Mouse (Mus musculus) myocyte (in vitro differentiated cells): ENCODE results near the gene Zfp9. TPM values are rescaled to one million over a fixed set of nuclear protein-coding genes. Genes with fewer than 3 reads are reported as not detected.

Source experiments
- H3K27me3 ChIP-seq: one replicate; pipeline ENCODE4 v1.6.1; 2011; ENCODE audit not compliant: control insufficient read depth, insufficient read depth, insufficient read length
- H3K36me3 ChIP-seq: one replicate; pipeline ENCODE4 v1.6.1; 2011; ENCODE audit not compliant: control insufficient read depth, insufficient read depth
- H3K4me2 ChIP-seq: one replicate; pipeline ENCODE4 v1.6.1; 2011; ENCODE audit warnings: low read depth, control low read depth
- H3K4me3 ChIP-seq: one replicate; pipeline ENCODE4 v1.5.1; 2011; ENCODE audit warnings: mild to moderate bottlenecking, control low read depth, moderate library complexity
- H3K79me2 ChIP-seq: one replicate; pipeline ENCODE4 v1.6.1; 2011; ENCODE audit not compliant: control insufficient read depth, insufficient read depth
- H3ac ChIP-seq: one replicate; pipeline ENCODE4 v1.6.1; 2011; ENCODE audit not compliant: control insufficient read depth, insufficient read length
- CEBPB ChIP-seq: IDR thresholded peaks from 2 replicates; pipeline ENCODE4 v1.6.1; 2011; ENCODE audit warnings: mild to moderate bottlenecking, moderate library complexity; ENCODE audit not compliant: poor library complexity, insufficient read depth, severe bottlenecking
- E2F4 ChIP-seq: IDR thresholded peaks from one replicate; pipeline ENCODE4 v1.6.1; 2011; ENCODE audit warnings: mild to moderate bottlenecking, control low read depth, moderate library complexity; ENCODE audit not compliant: insufficient read depth
- MAX ChIP-seq: IDR thresholded peaks from one replicate; pipeline ENCODE4 v1.6.1; 2011; ENCODE audit warnings: low read depth, mild to moderate bottlenecking, control low read depth
- MYOD1 ChIP-seq, 3 experiments: IDR thresholded peaks; one replicate each; pipeline ENCODE4 v1.6.1; 2011; ENCODE audit warnings: control low read depth in 2 of 3, low read depth in 2 of 3, mild to moderate bottlenecking in 2 of 3, moderate library complexity in 1 of 3; ENCODE audit not compliant: insufficient read length in 2 of 3, control insufficient read depth in 1 of 3
- MYOG ChIP-seq, 3 experiments: IDR thresholded peaks; one replicate each; pipeline ENCODE4 v1.6.1; 2011; ENCODE audit warnings: control low read depth in 2 of 3, low read depth in 2 of 3, mild to moderate bottlenecking in 2 of 3; ENCODE audit not compliant: insufficient read length in 2 of 3, control insufficient read depth in 1 of 3, insufficient read depth in 1 of 3
- POLR2A ChIP-seq: IDR thresholded peaks from one replicate; pipeline ENCODE4 v1.6.1; 2011; ENCODE audit warnings: low read depth, mild to moderate bottlenecking, control low read depth, moderate library complexity; ENCODE audit not compliant: insufficient read length
- POLR2AphosphoS2 ChIP-seq: IDR thresholded peaks from one replicate; pipeline ENCODE4 v1.6.1; 2011; ENCODE audit warnings: low read depth, control low read depth; ENCODE audit not compliant: insufficient read length
- REST ChIP-seq: IDR thresholded peaks from one replicate; pipeline ENCODE4 v1.6.1; 2011; ENCODE audit warnings: mild to moderate bottlenecking, control low read depth, moderate library complexity; ENCODE audit not compliant: insufficient read depth, insufficient read length
- SRF ChIP-seq: IDR thresholded peaks from one replicate; pipeline ENCODE4 v1.6.1; 2011; ENCODE audit warnings: low read depth; ENCODE audit not compliant: control insufficient read depth, insufficient read length
- TCF12 ChIP-seq: IDR thresholded peaks from one replicate; pipeline ENCODE4 v1.6.1; 2011; ENCODE audit warnings: mild to moderate bottlenecking, control low read depth; ENCODE audit not compliant: poor library complexity, insufficient read depth, severe bottlenecking
- TCF3 ChIP-seq: IDR thresholded peaks from one replicate; pipeline ENCODE4 v1.6.1; 2011; ENCODE audit warnings: low read depth, control low read depth; ENCODE audit not compliant: insufficient read length
- USF1 ChIP-seq: IDR thresholded peaks from one replicate; pipeline ENCODE4 v1.6.1; 2011; ENCODE audit warnings: low read depth, mild to moderate bottlenecking, control low read depth, moderate library complexity
- polyA plus RNA-seq: library from polyadenylated mRNA; unstranded; fragments of >200 nt; fragmentation: generic; extraction: Trizol; gene quantifications from one replicate; pipeline ENCODE4 v1.2.1, GENCODE M21; 2012; ENCODE audit warnings: missing spikeins

Zfp9 gene
- polyA plus RNA-seq, 1 experiment = 2.8 TPM

- Histone ChIP-seq H3K79me2 (peaks cover 44% of the 10 kb centered on the region), H3K4me3 (peak overlapping the region; percentile 80)
- TF ChIP-seq CEBPB (no peak), TCF12 (no peak), MYOG (IDR thresholded peaks at IDR 0.05; ENCODE audit: control insufficient read depth in 1 of 3, insufficient read depth in 1 of 3, insufficient read length in 2 of 3, low read depth in 2 of 3) (no peak)
Measured at GRCm38 (mm10) chr6:118477875-118478785, 990 bp downstream of the Zfp9 start.

DNA sequence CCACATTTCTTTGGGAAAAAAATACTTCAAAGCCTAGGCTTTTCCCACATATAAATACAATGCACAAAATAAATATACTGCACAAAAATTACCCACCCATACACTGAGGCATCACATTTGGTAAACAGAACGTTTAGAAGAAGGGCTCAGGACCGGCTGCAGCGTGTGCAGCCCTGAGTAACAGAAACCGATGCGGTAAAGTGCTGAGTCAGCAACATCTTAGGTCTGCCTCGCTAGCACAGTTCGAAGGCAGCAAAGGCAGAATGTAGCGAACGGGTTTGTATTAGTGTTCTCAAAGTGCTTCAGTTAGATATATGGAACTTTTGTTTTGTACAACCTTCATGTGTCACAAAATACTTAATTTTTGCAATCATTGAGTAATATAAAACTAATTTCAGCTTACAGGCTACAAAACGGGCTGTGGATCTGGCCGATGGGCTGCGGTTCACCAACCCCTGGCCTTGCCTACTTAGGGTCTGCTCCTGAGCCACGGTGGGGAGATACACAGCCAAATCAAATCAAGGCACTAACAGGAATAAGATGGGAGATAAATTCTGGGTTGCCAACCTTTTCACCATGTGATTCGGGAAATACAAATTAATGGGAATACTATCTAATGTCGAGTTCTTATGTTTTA lies 16.9 kb downstream of the Zfp9 start:
- no peak for TF ChIP-seq POLR2A
- TF ChIP-seq TCF12 = no peak
- TF ChIP-seq SRF = no peak
- TF ChIP-seq MYOD1 (IDR thresholded peaks at IDR 0.05; ENCODE audit: control insufficient read depth in 1 of 3, insufficient read length in 2 of 3, low read depth in 2 of 3) = no peak
- no peak for TF ChIP-seq MAX
- no peak for TF ChIP-seq CEBPB
- TF ChIP-seq REST = no peak
- TF ChIP-seq USF1 = no peak
- no peak for TF ChIP-seq E2F4
- no peak for TF ChIP-seq TCF3
- no peak for TF ChIP-seq POLR2AphosphoS2
- no peak for TF ChIP-seq MYOG (IDR thresholded peaks at IDR 0.05; ENCODE audit: control insufficient read depth in 1 of 3, insufficient read depth in 1 of 3, insufficient read length in 2 of 3, low read depth in 2 of 3)
- Histone ChIP-seq H3ac (no peak overlapping the region), H3K27me3 (no peaks in the 10 kb centered on the region), H3K36me3 (peaks cover 5% of the 10 kb centered on the region), H3K79me2 (no peaks in the 10 kb centered on the region), H3K4me3 (no peak overlapping the region), H3K4me2 (no peak overlapping the region)

More at GRCm38 (mm10) chr6:118477875-118478785, 990 bp downstream of the Zfp9 start:
- Histone ChIP-seq H3K27me3 (no peaks in the 10 kb centered on the region), H3K36me3 (peaks cover 8% of the 10 kb centered on the region), H3K4me2 (peak overlapping the region; percentile 89), H3ac (peak overlapping the region; percentile 3)

GRCm38 (mm10) chr6:118457726-118458125 lies 21.4 kb downstream of the Zfp9 start:
- no peak overlapping the region for H3K4me3 ChIP-seq
- no peaks in the 10 kb centered on the region for H3K36me3 ChIP-seq
- H3K27me3 ChIP-seq = no peaks in the 10 kb centered on the region
- H3K79me2 ChIP-seq = no peaks in the 10 kb centered on the region
- TF ChIP-seq CEBPB (no peak), REST (no peak), SRF (no peak), TCF12 (no peak), E2F4 (no peak), MAX (no peak), POLR2AphosphoS2 (no peak)
- H3K4me2 ChIP-seq = no peak overlapping the region
- no peak overlapping the region for H3ac ChIP-seq

DNA sequence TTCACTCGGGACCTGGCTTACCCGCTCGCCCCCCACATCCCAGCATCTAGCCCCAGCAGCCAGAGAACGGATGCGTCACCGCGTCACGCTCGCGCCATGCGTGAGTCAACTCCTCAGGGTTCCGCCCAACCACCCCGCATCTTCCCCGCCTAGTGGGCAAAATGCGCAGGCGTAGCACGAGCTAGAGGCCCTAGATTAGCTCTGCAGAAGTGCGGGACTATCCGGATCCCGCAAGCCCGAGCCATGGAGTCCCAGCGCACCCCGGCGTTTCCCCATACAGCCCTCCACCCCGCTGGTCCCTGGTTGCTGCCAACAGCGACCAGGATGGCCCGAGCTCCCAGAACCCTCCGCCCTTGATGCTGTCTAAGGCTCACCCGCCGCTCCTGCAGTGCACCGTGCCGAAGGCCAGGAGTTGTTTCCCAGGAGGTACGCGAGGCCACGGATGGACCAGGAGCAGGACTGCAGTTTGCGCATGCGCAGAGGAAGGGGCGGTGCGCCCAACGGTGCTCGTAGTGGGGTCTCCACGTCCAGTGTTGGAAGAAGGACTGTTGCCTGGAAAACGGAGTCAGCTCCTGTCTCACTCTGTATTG lies 24.0 kb downstream of the Zfp9 start, which contains the start of gene Zfp248:
Gene Zfp248 (minus strand): TSS at position 487 of the 590 bp plus-strand sequence.
- no peaks in the 10 kb centered on the region for H3K27me3 ChIP-seq
- H3K4me2 ChIP-seq = peak within 1 kb of the TSS; percentile 72
- H3K79me2 ChIP-seq = no peaks in the 10 kb centered on the region
- TF ChIP-seq REST = no peak
- peak; percentile 88 for TF ChIP-seq POLR2AphosphoS2
- TF ChIP-seq CEBPB = no peak
- TF ChIP-seq SRF = no peak
- no peak for TF ChIP-seq USF1
- no peak for TF ChIP-seq E2F4
- peak in 1 of 3 experiments; percentile 15 for TF ChIP-seq MYOD1 (IDR thresholded peaks at IDR 0.05; ENCODE audit: control insufficient read depth in 1 of 3, insufficient read length in 2 of 3, low read depth in 2 of 3)
- peak; percentile 86 for TF ChIP-seq POLR2A
- peak within 1 kb of the TSS; percentile 27 for H3ac ChIP-seq
- no peaks in the 10 kb centered on the region for H3K36me3 ChIP-seq
- H3K4me3 ChIP-seq = peak within 1 kb of the TSS; percentile 92
